Mouse (Mus musculus): Measurements from ENCODE around the gene Slc26a10.

- TF ChIP-seq TAL1 (IDR thresholded peaks at IDR 0.05; ENCODE audit: low read length): no peak
- no peak for TF ChIP-seq GATA1 (IDR thresholded peaks at IDR 0.05; ENCODE audit: low read length)
Observed at GRCm38 (mm10) chr10:127153323-127153722, 27.1 kb downstream of the Slc26a10 start.

Measured in erythroblast, embryonic 14.5 days (primary cell).